Mouse (Mus musculus): ENCODE results near the gene Ctcfl.
"Not testable (repeated sequence)": the region's sequence is repeated elsewhere in the genome, so short reads cannot be mapped to it uniquely, and the experiment has no call there.

Ctcfl gene

GRCm38 (mm10) chr2:173143611-173144010, 24.3 kb upstream of the Ctcfl start:
- no peak for DNase-seq (ENCODE audit: low read depth)

GRCm38 (mm10) chr2:173138323-173139239, 19.3 kb upstream of the Ctcfl start:
- no peak for DNase-seq (ENCODE audit: low read depth)

GRCm38 (mm10) chr2:173134695-173135094, 15.4 kb upstream of the Ctcfl start:
- no peak for DNase-seq (ENCODE audit: low read depth)

GRCm38 (mm10) chr2:173132794-173133300, 13.5 kb upstream of the Ctcfl start:
- DNase-seq (ENCODE audit: low read depth), result no peak

DNA sequence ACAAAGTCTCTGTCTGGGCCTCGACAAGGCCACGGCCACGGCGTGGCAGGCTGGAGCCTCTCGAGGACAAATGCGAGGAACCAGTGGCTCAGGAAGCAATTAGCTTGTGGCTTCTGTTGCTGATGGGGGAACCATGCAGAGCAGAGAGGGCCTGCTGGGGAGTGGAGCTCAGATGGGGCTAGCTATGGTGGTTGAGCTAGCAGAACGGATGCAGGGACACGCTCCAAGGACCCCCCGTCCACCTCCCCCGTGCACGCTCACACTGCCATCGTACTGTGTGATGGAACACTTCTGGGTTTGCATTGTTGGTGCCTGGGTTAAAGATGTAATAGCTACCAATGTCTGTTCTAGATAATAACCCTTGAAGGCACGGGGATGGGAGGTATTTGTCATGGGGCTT, 12.9 kb upstream of the Ctcfl start:
- DNase-seq (ENCODE audit: low read depth), result no peak

DNA sequence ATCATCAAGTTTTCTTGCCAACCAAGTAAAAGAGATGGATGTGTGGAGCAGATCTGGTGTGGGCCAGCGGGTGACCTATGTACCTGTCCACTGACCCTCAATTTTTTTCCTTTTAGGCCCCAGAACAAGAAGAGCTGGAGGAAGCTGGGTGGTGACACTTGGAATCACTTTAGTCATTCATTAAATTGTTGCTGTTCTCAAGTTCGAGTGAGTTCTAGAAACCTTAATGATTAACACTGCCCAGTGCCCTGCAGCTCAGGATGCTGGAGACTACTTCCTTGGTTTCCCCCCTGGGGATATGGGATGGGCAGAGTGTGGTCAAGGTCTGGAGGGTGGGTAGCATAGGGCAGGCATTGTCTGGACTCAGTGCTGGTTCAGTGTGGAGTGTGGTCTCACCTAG, 9.8 kb upstream of the Ctcfl start:
- DNase-seq (ENCODE audit: low read depth), result no peak

GRCm38 (mm10) chr2:173126386-173126785, 7.1 kb upstream of the Ctcfl start:
- DNase-seq (ENCODE audit: low read depth), result no peak

- no peak for DNase-seq (ENCODE audit: low read depth)
Observed at GRCm38 (mm10) chr2:173124022-173124735, 4.9 kb upstream of the Ctcfl start.

DNA sequence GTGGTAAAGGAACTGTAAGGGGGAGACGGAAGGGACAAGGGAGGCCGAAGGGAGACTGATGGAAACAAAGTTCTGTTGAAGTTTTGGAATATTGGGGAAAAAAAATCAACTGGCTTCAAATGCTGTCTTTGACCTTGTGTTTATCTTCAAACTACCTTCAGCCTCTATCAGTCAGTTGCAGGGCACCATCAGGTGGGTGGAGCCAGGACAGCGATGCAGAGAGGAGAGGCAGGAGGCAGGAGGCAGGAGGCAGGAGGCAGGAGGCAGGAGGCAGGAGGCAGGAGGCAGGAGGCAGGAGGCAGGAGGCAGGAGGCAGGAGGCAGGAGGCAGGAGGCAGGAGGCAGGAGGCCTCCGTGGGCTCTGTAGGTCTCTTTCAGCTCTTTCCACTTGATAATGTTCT, 792 bp upstream of the Ctcfl start:
- peak; percentile 29 for DNase-seq (ENCODE audit: low read depth)

GRCm38 (mm10) chr2:173113796-173114195, 5.5 kb downstream of the Ctcfl start:
- DNase-seq (ENCODE audit: low read depth), result not testable (repeated sequence)

- DNase-seq (ENCODE audit: low read depth), result no peak
Observed at GRCm38 (mm10) chr2:173110571-173110970, 8.8 kb downstream of the Ctcfl start.

DNA sequence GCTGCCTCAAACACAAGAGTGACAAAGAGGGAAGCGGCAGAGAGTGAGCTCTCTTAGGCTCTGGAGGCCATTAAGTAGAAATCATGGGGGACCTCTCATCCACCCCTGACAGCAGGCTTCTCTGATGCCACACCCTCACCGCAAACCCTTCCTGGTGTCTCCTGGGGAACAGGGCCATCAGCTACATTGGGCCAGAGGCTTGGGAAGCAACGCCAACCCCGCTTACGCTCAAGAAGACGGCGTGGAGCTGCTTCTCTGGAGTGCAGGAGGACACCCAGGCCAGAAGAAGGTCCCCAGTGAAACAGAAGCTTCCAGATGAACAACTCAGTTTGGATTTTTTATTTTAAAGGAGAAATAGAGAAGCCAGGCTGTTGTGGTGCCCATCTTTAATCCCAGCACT, 9.8 kb downstream of the Ctcfl start:
- no peak for DNase-seq (ENCODE audit: low read depth)

DNA sequence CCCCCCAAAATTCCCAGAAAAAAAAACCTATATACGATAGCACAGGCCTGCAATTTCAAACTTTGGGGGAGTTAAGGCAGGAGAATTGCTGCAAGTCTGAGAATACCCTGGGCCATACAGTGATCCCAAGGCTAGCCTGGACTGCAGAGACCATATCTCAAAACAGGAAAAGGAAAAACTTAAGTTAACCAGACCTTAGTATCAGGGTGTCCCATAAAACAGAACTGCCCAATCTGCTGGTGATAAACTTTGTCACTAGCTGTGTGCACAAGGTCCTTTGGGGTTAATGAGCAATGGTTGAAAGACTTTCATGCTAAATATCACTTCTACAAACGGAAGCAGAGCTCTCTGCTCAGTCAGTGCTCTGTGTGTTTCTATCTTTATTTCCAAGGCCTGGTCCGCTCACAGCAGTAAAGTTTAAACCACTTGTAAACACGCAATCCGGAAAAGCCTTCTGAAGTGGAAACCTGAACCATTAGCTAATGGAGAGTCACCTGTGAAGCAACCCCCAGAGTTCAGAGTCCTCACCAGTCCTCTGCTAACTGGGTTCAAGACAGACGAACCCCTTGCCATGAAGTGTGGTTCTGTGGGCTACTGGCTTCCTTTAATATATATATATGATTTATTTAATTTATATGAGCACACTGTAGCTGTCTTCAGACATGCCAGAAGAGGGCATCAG, 10.7 kb downstream of the Ctcfl start:
- DNase-seq (ENCODE audit: low read depth), result no peak

DNA sequence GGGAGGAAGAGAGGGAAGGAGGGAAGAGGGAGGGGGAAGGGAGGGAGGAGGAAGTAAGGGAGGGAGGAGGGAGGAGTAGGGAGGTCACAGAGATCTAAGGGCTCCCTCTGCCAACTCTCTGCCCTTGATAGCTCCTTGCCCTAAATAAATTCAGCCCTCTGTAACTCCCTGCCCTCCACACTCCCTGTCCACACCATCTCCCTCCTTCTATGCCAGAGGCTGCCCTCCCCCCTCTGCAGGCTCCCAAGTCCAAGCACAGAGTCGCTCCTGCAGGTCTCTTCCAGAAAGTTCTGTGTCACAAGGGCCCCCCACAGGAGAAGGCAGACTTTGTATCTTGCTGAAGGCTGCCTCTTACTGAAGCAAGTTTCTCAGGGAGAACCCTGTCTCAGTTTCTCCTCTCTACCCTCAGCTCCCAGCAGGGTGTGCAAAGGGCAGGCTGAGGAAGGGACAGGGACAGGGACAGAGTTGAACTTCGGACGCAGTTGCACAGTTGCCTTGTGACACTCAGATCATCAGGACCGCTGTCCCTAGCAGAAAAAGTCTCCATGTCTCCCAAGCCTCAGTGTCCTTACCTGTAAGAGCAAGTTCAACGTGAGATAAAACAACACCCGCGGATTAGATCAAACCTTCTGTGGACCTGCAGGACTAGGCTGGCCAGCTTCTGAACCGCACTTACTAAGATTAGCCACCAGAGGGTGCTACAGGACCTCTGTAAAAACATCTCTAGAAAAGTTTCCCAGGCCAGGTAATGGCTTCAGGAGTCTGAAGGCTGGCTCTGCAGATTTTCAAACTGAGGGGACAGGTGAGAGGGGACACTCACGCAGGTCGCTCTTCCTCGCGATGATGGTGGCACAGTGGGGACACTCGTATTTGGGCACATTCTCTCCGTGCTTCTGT, 12.2 kb downstream of the Ctcfl start:
- DNase-seq (ENCODE audit: low read depth), result peak; percentile 36

DNA sequence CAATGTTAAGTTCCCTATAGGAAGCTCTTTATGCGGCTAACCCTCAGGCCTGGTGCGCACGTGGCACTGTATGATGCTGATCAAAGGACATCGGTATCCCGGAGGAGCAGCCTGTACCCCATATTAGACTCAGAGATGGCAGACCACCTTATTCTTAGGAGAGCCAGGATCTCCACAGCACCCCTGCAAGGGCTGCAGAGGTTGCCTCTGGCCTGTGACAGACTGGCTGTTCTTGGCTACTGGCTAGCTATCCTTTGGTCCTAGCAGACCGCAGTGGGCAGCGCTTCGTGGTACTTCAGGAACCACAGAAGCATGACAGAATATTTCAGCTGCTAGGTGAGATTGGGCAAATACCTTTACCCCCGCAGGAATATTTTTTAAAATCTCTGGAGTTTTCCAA, 12.9 kb downstream of the Ctcfl start:
- no peak for DNase-seq (ENCODE audit: low read depth)

DNA sequence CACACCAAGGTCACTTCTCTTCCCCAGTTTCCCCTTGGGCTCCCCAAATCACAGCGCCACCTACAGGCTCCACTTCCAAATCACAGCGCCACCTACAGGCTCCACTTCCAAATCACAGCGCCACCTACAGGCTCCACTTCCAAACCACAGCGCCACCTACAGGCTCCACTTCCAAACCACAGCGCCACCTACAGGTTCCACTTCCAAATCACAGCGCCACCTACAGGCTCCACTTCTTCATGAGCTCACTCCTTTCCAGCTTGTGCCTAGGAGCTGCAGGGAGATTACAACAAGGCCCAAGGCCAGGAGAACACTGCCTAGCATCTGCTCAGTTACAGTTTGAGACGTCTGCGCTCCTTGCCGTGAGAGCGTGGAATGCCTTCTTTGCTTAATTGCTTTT, 22.0 kb downstream of the Ctcfl start:
- DNase-seq (ENCODE audit: low read depth), result not testable (repeated sequence)

DNA sequence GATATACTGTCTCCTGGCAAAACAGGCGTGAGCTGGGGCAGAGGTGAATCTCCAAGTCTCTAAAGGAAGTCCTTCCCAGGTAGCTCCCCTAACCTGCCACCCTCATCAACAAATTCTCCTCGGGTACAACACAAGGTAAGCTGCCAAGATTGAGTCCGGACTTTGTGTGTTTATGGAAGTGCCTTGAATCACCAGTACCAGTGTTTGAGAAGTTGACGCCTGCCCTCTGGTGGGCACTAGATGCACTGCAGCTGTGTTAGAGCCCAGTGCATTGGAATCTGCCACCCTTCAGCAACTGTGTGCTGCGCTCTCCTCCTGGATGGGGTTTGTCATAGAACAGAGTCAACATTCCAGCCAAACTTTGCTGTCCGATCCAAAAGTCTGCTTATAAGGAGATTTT, 29.9 kb downstream of the Ctcfl start:
- peak; percentile 77 for DNase-seq (ENCODE audit: low read depth)

DNA sequence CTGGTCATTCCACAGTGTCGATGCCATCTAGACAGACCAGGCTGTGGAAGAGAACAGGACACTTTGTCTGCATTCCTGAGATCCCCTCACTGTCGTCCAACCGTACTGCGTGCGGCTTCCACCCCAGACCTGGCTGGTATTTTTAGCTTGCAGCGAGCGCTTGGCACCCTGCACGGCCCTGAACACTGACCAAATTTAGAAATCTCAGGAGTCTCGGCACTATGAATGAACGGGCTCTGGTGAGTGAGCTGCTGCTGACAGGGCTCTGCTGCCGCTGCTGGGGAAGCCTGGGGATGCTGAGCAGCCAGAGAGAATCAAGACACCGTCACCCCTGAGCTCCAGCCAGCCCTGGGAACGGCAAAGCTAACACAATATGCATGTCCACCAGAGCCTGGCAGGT, 31.9 kb downstream of the Ctcfl start:
- DNase-seq (ENCODE audit: low read depth), result no peak

- no peak for DNase-seq (ENCODE audit: low read depth)
Observed at GRCm38 (mm10) chr2:173085763-173086162, 33.6 kb downstream of the Ctcfl start.

DNA sequence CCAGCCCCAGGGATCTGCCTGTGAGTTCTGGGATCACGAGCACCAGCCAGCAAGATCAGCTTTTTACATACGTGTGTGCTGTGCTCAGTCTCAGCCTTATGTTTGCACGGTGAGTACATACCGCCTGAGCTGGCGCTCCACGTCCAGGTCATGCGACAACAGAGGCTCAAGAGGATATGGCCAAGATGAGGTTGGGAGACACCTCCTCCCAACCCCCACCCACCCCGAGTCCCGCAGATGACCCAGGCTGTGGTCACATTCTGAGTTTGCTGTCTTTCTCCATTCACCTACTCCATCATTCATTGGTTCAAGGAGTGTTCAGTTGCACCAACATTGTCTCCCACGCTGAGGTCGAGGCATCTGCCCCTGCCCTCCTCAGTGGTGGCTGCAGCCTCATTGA, 34.5 kb downstream of the Ctcfl start:
- DNase-seq (ENCODE audit: low read depth), result no peak

- peak; percentile 60 for DNase-seq (ENCODE audit: low read depth)
Observed at GRCm38 (mm10) chr2:173083712-173084475, 35.4 kb downstream of the Ctcfl start.
